Mouse (Mus musculus): ENCODE measurements around the gene AB124611.

- TF ChIP-seq CTCF (IDR thresholded peaks at IDR 0.05; ENCODE audit: low read depth) = no peak
- TF ChIP-seq EP300 (IDR thresholded peaks at IDR 0.05; ENCODE audit: low read depth) = no peak
Observed at GRCm38 (mm10) chr9:21539981-21540753, 14.2 kb downstream of the AB124611 start.
